Mouse (Mus musculus) v-Abl transformed pro-B cells (cell line): ENCODE results near the gene AU022252.

Experiments used
- in situ Hi-C, 2 experiments: fragments of 400-800 bp; cut with MboI; formaldehyde crosslinking; loops; one replicate each; pipeline ENCODE4 v1.15.1; 2025; ENCODE audit not compliant: unreplicated experiment in 2 of 2

AU022252 gene

GRCm38 (mm10) chr4:119157891-119158290, 74.6 kb downstream of the AU022252 start:
- in situ Hi-C loops: loop anchor here in 1 of 2 experiments (5.0 kb wide), 1 partner anchor 49 kb away; no protein-coding TSS in a partner anchor

GRCm38 (mm10) chr4:119157186-119157585, 75.3 kb downstream of the AU022252 start:
- in situ Hi-C loops: loop anchor here in 1 of 2 experiments (5.0 kb wide), 1 partner anchor 50 kb away; no protein-coding TSS in a partner anchor
